15 mouse cellular contexts compared by ENCODE assay signal in the genomic region with DNA sequence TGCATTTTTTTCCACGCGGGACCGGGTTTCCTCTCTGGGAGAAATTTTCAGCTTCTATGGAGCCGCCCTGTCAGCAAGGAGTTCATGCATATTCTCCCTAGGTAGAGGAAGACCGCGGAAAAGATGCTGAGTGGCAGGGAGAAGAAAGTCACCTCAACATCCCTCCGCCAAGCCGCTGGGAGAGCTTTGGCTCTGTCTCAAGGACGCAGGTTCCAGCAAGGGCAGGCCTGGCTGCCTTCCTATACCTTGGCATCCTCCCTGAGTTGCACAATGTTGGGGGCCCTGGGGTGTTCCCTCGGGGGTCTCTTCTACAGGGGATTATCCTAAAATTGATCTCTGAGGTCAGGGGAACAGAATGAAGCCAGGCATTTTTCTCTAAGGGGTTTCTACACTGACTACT.
DNase-seq lines count a peak whose midpoint lies in the region.
"Had no signal": no experiment of that assay in that cellular context is flagged by ENCODE, and none has a peak within 500 bp of the region (broad histone marks: within the 10 kb centered on the region; RNA-seq: fewer than 3 reads in every experiment).

No protein-coding gene starts in this region.

- DNase-seq in adrenal gland, adult 2 months: peak; percentile 41
- DNase-seq in adrenal gland, adult 18-20 months (ENCODE audit: low spot score in 2 of 2): no peak
- DNase-seq in cerebellum, postnatal 14 days: peak; percentile 24 to 32
- no peak for DNase-seq in cerebellum, adult 11 months
- DNase-seq in ovary, postnatal 36 days (ENCODE audit: low spot score): peak; percentile 18
- DNase-seq in ovary, postnatal 14 days (ENCODE audit: low spot score): no peak
- no peak for DNase-seq in frontal cortex, adult 2 months (ENCODE audit: extremely low spot score in 1 of 2, low spot score in 1 of 2)
- DNase-seq: B cell, adult 2 months; cerebellum, adult 8-10 months; cerebellum, postnatal 36 days; gastrocnemius, postnatal 36 days; heart, adult 18-20 months; heart, postnatal 14 days; kidney, adult 11 months; kidney, adult 9 months had no signal

Comparison
In these comparisons a context has a peak if more than half of its experiments do, and no peak if none do; other contexts are left out.
1. DNase-seq: peak in adrenal gland, adult 2 months (single experiment), cerebellum, postnatal 14 days (2 of 2) and ovary, postnatal 36 days (single experiment); none in adrenal gland, adult 18-20 months (0 of 2), cerebellum, adult 11 months (single experiment), ovary, postnatal 14 days (single experiment) and frontal cortex, adult 2 months (0 of 2).